Mouse (Mus musculus) neural tube, embryonic 15.5 days (tissue): ENCODE measurements around the gene Cbfa2t2. TPM values are rescaled to one million over a fixed set of nuclear protein-coding genes. Genes with fewer than 3 reads are reported as not detected.

ENCODE experiments used
- ATAC-seq: fragments of 200-750 bp; cut with Nextera tagmentation; 2 replicates; pipeline ENCODE4 v1.8.0; 2017; ENCODE audit warnings: mild to moderate bottlenecking, moderate TSS enrichment, moderate library complexity; ENCODE audit not compliant: low FRiP score
- H3K27ac ChIP-seq: fragments of 300-500 bp; sonication (generic); replicated peaks from 2 replicates; pipeline ENCODE4 v1.5.1; 2015; ENCODE audit warnings: mild to moderate bottlenecking, inconsistent platforms
- H3K27me3 ChIP-seq: fragments of 300-500 bp; sonication (generic); replicated peaks from 2 replicates; pipeline ENCODE4 v1.6.1; 2015; ENCODE audit warnings: inconsistent platforms
- H3K36me3 ChIP-seq: fragments of 300-500 bp; sonication (generic); 2 replicates; pipeline ENCODE4 v1.6.1; 2015; ENCODE audit warnings: inconsistent platforms
- H3K4me1 ChIP-seq: fragments of 300-500 bp; sonication (generic); 2 replicates; pipeline ENCODE4 v1.6.1; 2015; ENCODE audit warnings: inconsistent platforms
- H3K4me2 ChIP-seq: fragments of 300-500 bp; sonication (generic); 2 replicates; pipeline ENCODE4 v1.6.1; 2015; ENCODE audit warnings: inconsistent platforms, mild to moderate bottlenecking, moderate library complexity
- H3K4me3 ChIP-seq: fragments of 300-500 bp; sonication (generic); replicated peaks from 2 replicates; pipeline ENCODE4 v1.5.1; 2015; ENCODE audit warnings: mild to moderate bottlenecking, inconsistent platforms
- H3K9ac ChIP-seq: fragments of 300-500 bp; sonication (generic); replicated peaks from 2 replicates; pipeline ENCODE4 v1.6.1; 2015; ENCODE audit warnings: mild to moderate bottlenecking, inconsistent platforms
- H3K9me3 ChIP-seq: fragments of 300-500 bp; sonication (generic); replicated peaks from 2 replicates; pipeline ENCODE4 v1.6.1; 2016; ENCODE audit warnings: inconsistent platforms
- WGBS: fragments of 180-500 bp; shearing (Covaris S2); methylation state at CpG from one replicate; pipeline ENCODE4 v1.1.7; 2015; ENCODE audit warnings: mixed read lengths; 5-methylcytosine and 5-hydroxymethylcytosine counted together
- polyA plus RNA-seq: library from polyadenylated mRNA; unstranded; fragments of >200 nt; fragmentation: Nextera tagmentation; extraction: Ambion mirVana; gene quantifications from 2 replicates; pipeline ENCODE4 v1.2.1, GENCODE M21; 2015

The Cbfa2t2 gene
- 35.3 and 36.1 TPM in 2 replicates for polyA plus RNA-seq

- no peaks in the 10 kb centered on the region for H3K9me3 ChIP-seq
- peak within 1 kb of the TSS; percentile 96 for H3K9ac ChIP-seq
- peaks cover 31% of the 10 kb centered on the region for H3K4me1 ChIP-seq
- H3K27me3 ChIP-seq, result no peaks in the 10 kb centered on the region
- H3K4me3 ChIP-seq, result peak within 1 kb of the TSS; percentile 92
- no peaks in the 10 kb centered on the region for H3K36me3 ChIP-seq
- peak within 1 kb of the TSS; percentile 59 for H3K4me2 ChIP-seq
- ATAC-seq, result peak; percentile 84
- peak within 1 kb of the TSS; percentile 91 for H3K27ac ChIP-seq
- WGBS, result under 1% methylated on average over 57 of the region's 70 CpGs
These were observed at the start of gene Cbfa2t2 for GRCm38 (mm10) chr2:154436458-154437190. Gene Cbfa2t2 (plus strand): TSS chr2:154436481.

GRCm38 (mm10) chr2:154390180-154390964, 45.9 kb upstream of the Cbfa2t2 start:
- peak overlapping the region; percentile 30; the same call in 1 of the 2 replicates for H3K27ac ChIP-seq
- ATAC-seq, result no peak
- no peaks in the 10 kb centered on the region for H3K4me1 ChIP-seq
- no peaks in the 10 kb centered on the region for H3K9me3 ChIP-seq
- no peak overlapping the region for H3K4me2 ChIP-seq
- no peaks in the 10 kb centered on the region for H3K27me3 ChIP-seq
- no peak overlapping the region for H3K4me3 ChIP-seq
- H3K9ac ChIP-seq, result no peak overlapping the region
- WGBS, result 77% methylated on average over 11 of the region's 11 CpGs
- no peaks in the 10 kb centered on the region for H3K36me3 ChIP-seq

GRCm38 (mm10) chr2:154394602-154395001, 41.7 kb upstream of the Cbfa2t2 start:
- 68% methylated on average over 3 of the region's 3 CpGs for WGBS
- H3K4me3 ChIP-seq, result no peak overlapping the region
- no peak for ATAC-seq
- no peaks in the 10 kb centered on the region for H3K27me3 ChIP-seq
- H3K9me3 ChIP-seq, result no peaks in the 10 kb centered on the region
- no peaks in the 10 kb centered on the region; the same call in 1 of the 2 replicates for H3K36me3 ChIP-seq
- no peaks in the 10 kb centered on the region for H3K4me1 ChIP-seq
- no peak overlapping the region for H3K27ac ChIP-seq
- no peak overlapping the region for H3K9ac ChIP-seq
- no peak overlapping the region for H3K4me2 ChIP-seq

DNA sequence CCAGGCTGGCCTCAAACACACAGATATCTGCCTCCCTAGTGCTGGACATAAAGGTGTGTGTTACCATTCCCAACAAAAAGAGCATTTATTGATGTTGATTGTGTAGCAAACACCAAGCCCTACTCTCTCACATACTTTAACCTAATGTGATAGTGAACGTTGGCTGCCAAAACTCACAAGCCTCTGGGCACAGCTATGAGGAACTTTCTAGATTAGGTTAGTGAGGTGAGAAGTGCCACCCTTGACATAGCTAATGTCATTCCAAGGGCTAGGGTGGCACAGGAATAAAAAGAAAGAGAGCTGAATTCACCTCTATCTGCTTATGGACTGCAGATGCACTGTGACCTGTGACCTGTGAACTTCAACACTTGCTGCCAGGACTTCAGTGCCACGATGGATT, 39.8 kb upstream of the Cbfa2t2 start:
- no peaks in the 10 kb centered on the region for H3K27me3 ChIP-seq
- no peak for ATAC-seq
- H3K4me2 ChIP-seq, result no peak overlapping the region
- peaks cover 4% of the 10 kb centered on the region; the same call in 1 of the 2 replicates for H3K36me3 ChIP-seq
- H3K27ac ChIP-seq, result no peak overlapping the region
- WGBS, result 84% methylated on average over 2 of the region's 2 CpGs
- no peaks in the 10 kb centered on the region for H3K9me3 ChIP-seq
- H3K9ac ChIP-seq, result no peak overlapping the region
- H3K4me3 ChIP-seq, result no peak overlapping the region
- H3K4me1 ChIP-seq, result no peaks in the 10 kb centered on the region

GRCm38 (mm10) chr2:154398267-154398666, 38.0 kb upstream of the Cbfa2t2 start:
- H3K36me3 ChIP-seq, result peaks cover 4% of the 10 kb centered on the region; the same call in 1 of the 2 replicates
- no peaks in the 10 kb centered on the region for H3K27me3 ChIP-seq
- H3K4me1 ChIP-seq, result peaks cover 7% of the 10 kb centered on the region; the same call in 1 of the 2 replicates
- WGBS, result 88% methylated on average over 7 of the region's 7 CpGs
- H3K4me2 ChIP-seq, result no peak overlapping the region
- no peaks in the 10 kb centered on the region for H3K9me3 ChIP-seq
- no peak overlapping the region for H3K4me3 ChIP-seq
- ATAC-seq, result no peak
- no peak overlapping the region for H3K9ac ChIP-seq
- H3K27ac ChIP-seq, result no peak overlapping the region

- Histone ChIP-seq H3K27me3 (no peaks in the 10 kb centered on the region), H3K36me3 (peaks cover 4% of the 10 kb centered on the region; the same call in 1 of the 2 replicates), H3K4me1 (peaks cover 9% of the 10 kb centered on the region; the same call in 1 of the 2 replicates), H3K9ac (no peak overlapping the region), H3K4me2 (no peak overlapping the region), H3K9me3 (no peaks in the 10 kb centered on the region), H3K4me3 (no peak overlapping the region), H3K27ac (peak overlapping the region; percentile 43)
- 68% methylated on average over 2 of the region's 2 CpGs for WGBS
- peak; percentile 75; the same call in 1 of the 2 replicates for ATAC-seq
These were observed 37.0 kb upstream of the Cbfa2t2 start for GRCm38 (mm10) chr2:154399325-154399724.

- H3K4me1 ChIP-seq, result peaks cover 31% of the 10 kb centered on the region
- peaks cover 4% of the 10 kb centered on the region; the same call in 1 of the 2 replicates for H3K36me3 ChIP-seq
- no peak overlapping the region for H3K27ac ChIP-seq
- no peak overlapping the region for H3K4me2 ChIP-seq
- H3K9me3 ChIP-seq, result no peaks in the 10 kb centered on the region
- 76% methylated on average over 1 of the region's 1 CpGs for WGBS
- no peak overlapping the region for H3K9ac ChIP-seq
- H3K27me3 ChIP-seq, result no peaks in the 10 kb centered on the region
- no peak overlapping the region for H3K4me3 ChIP-seq
- ATAC-seq, result no peak
These were observed 34.3 kb upstream of the Cbfa2t2 start for GRCm38 (mm10) chr2:154401976-154402375.

DNA sequence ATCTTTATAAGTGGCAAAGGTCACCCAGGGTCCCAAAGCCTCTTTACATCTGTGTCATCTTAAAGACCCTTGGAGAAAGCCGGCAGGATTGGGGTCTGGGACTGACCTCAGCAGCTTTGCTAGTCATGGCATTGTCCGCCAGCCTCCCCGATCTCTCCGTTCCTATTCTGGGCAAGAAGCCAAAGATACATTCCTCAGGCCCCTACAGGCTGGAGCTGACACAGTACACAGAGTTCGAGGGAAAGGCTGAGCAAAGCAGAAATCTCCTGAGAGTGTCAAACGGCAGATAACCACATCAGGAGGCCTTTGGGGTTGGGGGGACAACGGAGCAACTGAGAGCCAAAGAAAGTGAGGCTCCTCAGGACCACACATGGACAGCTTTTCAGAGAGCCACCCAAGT, 33.5 kb upstream of the Cbfa2t2 start:
- 23% methylated on average over 7 of the region's 7 CpGs for WGBS
- Histone ChIP-seq H3K9me3 (no peaks in the 10 kb centered on the region), H3K4me1 (peaks cover 37% of the 10 kb centered on the region), H3K9ac (no peak overlapping the region), H3K27ac (peak overlapping the region; percentile 41; the same call in 1 of the 2 replicates), H3K27me3 (no peaks in the 10 kb centered on the region), H3K4me3 (no peak overlapping the region), H3K36me3 (peaks cover 4% of the 10 kb centered on the region; the same call in 1 of the 2 replicates), H3K4me2 (no peak overlapping the region)
- no peak for ATAC-seq

DNA sequence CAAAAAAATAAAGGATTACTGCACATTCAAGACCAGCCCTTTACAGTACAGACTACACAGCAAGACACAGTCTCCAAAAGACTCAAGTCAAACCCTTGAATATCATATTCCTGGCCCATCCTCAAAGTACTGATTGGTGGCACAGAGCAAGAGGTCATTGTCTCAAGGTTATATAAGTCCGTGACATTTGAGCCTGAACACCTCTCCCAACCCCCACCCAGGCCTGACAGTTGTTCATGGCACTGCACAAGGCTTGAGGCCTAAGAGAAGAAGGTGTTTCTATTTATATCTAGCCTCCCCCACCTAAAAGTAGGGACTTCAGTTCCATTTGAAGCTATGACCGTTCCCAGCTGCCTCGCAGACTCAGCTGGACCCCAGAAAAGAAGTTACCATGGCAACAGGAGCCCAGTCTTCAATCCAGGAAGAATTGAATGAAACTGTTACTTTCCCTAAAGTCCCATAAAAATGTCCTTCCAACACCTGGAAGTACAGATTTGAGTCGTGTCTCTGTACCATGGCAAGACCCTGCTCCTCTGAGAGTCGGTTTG, 30.8 kb upstream of the Cbfa2t2 start:
- Histone ChIP-seq H3K4me2 (peak overlapping the region; percentile 70), H3K36me3 (no peaks in the 10 kb centered on the region), H3K27ac (no peak overlapping the region), H3K4me3 (no peak overlapping the region), H3K27me3 (no peaks in the 10 kb centered on the region; the same call in 1 of the 2 replicates), H3K4me1 (peaks cover 42% of the 10 kb centered on the region), H3K9ac (no peak overlapping the region), H3K9me3 (no peaks in the 10 kb centered on the region)
- 41% methylated on average over 5 of the region's 5 CpGs for WGBS
- no peak for ATAC-seq

GRCm38 (mm10) chr2:154407063-154407642, 29.1 kb upstream of the Cbfa2t2 start:
- H3K9ac ChIP-seq, result peak overlapping the region; percentile 52
- peak overlapping the region; percentile 70 for H3K4me2 ChIP-seq
- H3K9me3 ChIP-seq, result no peaks in the 10 kb centered on the region
- H3K4me1 ChIP-seq, result peaks cover 42% of the 10 kb centered on the region
- H3K27ac ChIP-seq, result peak overlapping the region; percentile 63; the same call in 1 of the 2 replicates
- 27% methylated on average over 11 of the region's 11 CpGs for WGBS
- no peaks in the 10 kb centered on the region for H3K36me3 ChIP-seq
- H3K27me3 ChIP-seq, result peaks cover 3% of the 10 kb centered on the region; the same call in 1 of the 2 replicates
- 0 out of 2 replicates have a peak, but pooled peaks have one; percentile 4 for ATAC-seq
- H3K4me3 ChIP-seq, result peak overlapping the region; percentile 63
